Mouse (Mus musculus) ES-Bruce4 (cell line): ENCODE measurements around the gene Lsg1.

Source experiments
- CTCF ChIP-seq: IDR thresholded peaks from one replicate; pipeline ENCODE4 v1.8.1; 2011; ENCODE audit warnings: low read depth, low read length
- POLR2A ChIP-seq: IDR thresholded peaks from one replicate; pipeline ENCODE4 v1.8.1; 2011; ENCODE audit warnings: low read length; ENCODE audit not compliant: insufficient read depth

DNA sequence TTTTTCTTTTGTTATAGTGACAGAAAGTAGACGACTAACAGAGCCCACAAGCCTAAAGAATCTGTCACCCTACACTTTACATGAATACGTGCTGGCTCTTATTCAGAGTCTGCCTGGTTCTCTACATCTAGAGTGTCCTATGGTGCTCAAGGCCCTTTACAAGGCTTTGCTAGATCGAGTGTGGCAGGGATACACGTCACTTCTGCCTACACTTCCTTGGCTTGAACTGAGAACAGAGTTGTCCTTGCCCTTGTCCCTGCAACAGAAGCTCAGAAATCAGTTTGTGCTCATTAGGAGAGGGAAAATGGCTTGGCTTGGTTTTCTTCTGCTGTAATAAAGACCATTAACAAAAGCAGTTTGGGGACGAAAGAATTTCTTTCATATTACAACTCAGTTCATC lies 23.9 kb upstream of the Lsg1 start:
- TF ChIP-seq CTCF: no peak
- TF ChIP-seq POLR2A: no peak
